Mouse (Mus musculus) kidney, adult 2 months (tissue): ENCODE data around the gene Hoxd3. TPM values are rescaled to one million over a fixed set of nuclear protein-coding genes. Genes with fewer than 3 reads are reported as not detected.

Source experiments
- DNase-seq: peaks from one replicate; pipeline ENCODE4 v3.0.0; 2021
- H3K27ac ChIP-seq: fragments of 200-500 bp; 2 replicates; pipeline ENCODE4 v1.5.1; 2012; ENCODE audit warnings: low read depth, low read length, control low read depth, inconsistent platforms; ENCODE audit not compliant: insufficient read depth
- H3K27me3 ChIP-seq: fragments of 200-500 bp; replicated peaks from 2 replicates; pipeline ENCODE4 v1.6.1; 2012; ENCODE audit warnings: mild to moderate bottlenecking, moderate library complexity, low read length, inconsistent platforms; ENCODE audit not compliant: control insufficient read depth, insufficient read depth
- H3K36me3 ChIP-seq: fragments of 200-500 bp; 2 replicates; pipeline ENCODE4 v1.6.1; 2012; ENCODE audit warnings: mild to moderate bottlenecking, moderate library complexity, low read length, inconsistent platforms; ENCODE audit not compliant: control insufficient read depth, insufficient read depth
- H3K4me1 ChIP-seq: fragments of 200-500 bp; 2 replicates; pipeline ENCODE4 v1.6.1; 2011; ENCODE audit warnings: low read length; ENCODE audit not compliant: control insufficient read depth, insufficient read depth
- H3K4me3 ChIP-seq: fragments of 200-500 bp; 2 replicates; pipeline ENCODE4 v1.5.1; 2011; ENCODE audit warnings: mild to moderate bottlenecking, low read depth, low read length, control low read depth; ENCODE audit not compliant: insufficient read depth
- CTCF ChIP-seq: fragments of 200-500 bp; conservative IDR thresholded peaks from 2 replicates; pipeline ENCODE4 v1.5.1; 2011; ENCODE audit warnings: low read depth, mild to moderate bottlenecking, control low read depth, low read length, moderate library complexity, mixed read lengths; ENCODE audit not compliant: insufficient read depth, insufficient read length
- POLR2A ChIP-seq: fragments of 200-500 bp; IDR thresholded peaks from one replicate; pipeline ENCODE4 v1.6.1; 2011; ENCODE audit warnings: low read depth, low read length, control low read depth
- WGBS: fragments of 180-500 bp; shearing (Covaris S2); methylation state at CpG from one replicate; pipeline ENCODE4 v1.1.7; 2018; 5-methylcytosine and 5-hydroxymethylcytosine counted together
- polyA plus RNA-seq: library from polyadenylated mRNA; depleted of rRNA; stranded (reverse); fragments of >200 nt; gene quantifications from 2 replicates; pipeline ENCODE4 v1.2.3, GENCODE M21; 2012; rRNA removed

Hoxd3 gene
- polyA plus RNA-seq, 1 experiment: 10.7 TPM

GRCm38 (mm10) chr2:74777536-74778275 is 66.0 kb downstream of the Hoxd3 start:
- 79% methylated on average over 13 of the region's 13 CpGs for WGBS

GRCm38 (mm10) chr2:74781386-74781785 is 69.7 kb downstream of the Hoxd3 start:
- DNase-seq: no peak
- Histone ChIP-seq H3K4me1 (no peaks in the 10 kb centered on the region), H3K36me3 (no peaks in the 10 kb centered on the region), H3K4me3 (no peak overlapping the region), H3K27me3 (no peaks in the 10 kb centered on the region), H3K27ac (no peak overlapping the region)
- TF ChIP-seq CTCF (no peak), POLR2A (no peak)
- WGBS: 82% methylated on average over 5 of the region's 5 CpGs

More at GRCm38 (mm10) chr2:74777536-74778275, 66.0 kb downstream of the Hoxd3 start:
- no peak for TF ChIP-seq POLR2A
- TF ChIP-seq CTCF: no peak
- Histone ChIP-seq H3K4me1 (no peaks in the 10 kb centered on the region), H3K27ac (no peak overlapping the region), H3K36me3 (no peaks in the 10 kb centered on the region), H3K27me3 (no peaks in the 10 kb centered on the region), H3K4me3 (no peak overlapping the region)
- no peak for DNase-seq

- no peak overlapping the region for H3K27ac ChIP-seq
- H3K36me3 ChIP-seq: no peaks in the 10 kb centered on the region
- WGBS: 48% methylated on average over 7 of the region's 7 CpGs
- no peaks in the 10 kb centered on the region; the same call in 1 of the 2 replicates for H3K27me3 ChIP-seq
- TF ChIP-seq POLR2A: no peak
- no peak for TF ChIP-seq CTCF
- H3K4me3 ChIP-seq: no peak overlapping the region
- DNase-seq: no peak
- no peaks in the 10 kb centered on the region for H3K4me1 ChIP-seq
These were observed 83.8 kb downstream of the Hoxd3 start for GRCm38 (mm10) chr2:74795531-74795930.

Other genes starting within 250 kb of the Hoxd3 start
- 2.6 and 3.5 TPM in 2 replicates for gene Lnpk, start 132.5 kb upstream of the Hoxd3 start, polyA plus RNA-seq
- gene Evx2, start 52.4 kb upstream of the Hoxd3 start, polyA plus RNA-seq: not detected in 2 replicates
- not detected in 2 replicates for gene Hoxd13, start 43.6 kb upstream of the Hoxd3 start, polyA plus RNA-seq
- gene Hoxd12, start 36.9 kb upstream of the Hoxd3 start, polyA plus RNA-seq: not detected in 2 replicates
- gene Hoxd11, start 32.4 kb upstream of the Hoxd3 start, polyA plus RNA-seq: 2.1 and 2.8 TPM in 2 replicates
- gene Hoxd10, start 20.0 kb upstream of the Hoxd3 start, polyA plus RNA-seq: 7.6 and 7.9 TPM in 2 replicates
- gene Hoxd9, start 14.2 kb upstream of the Hoxd3 start, polyA plus RNA-seq: 23.9 and 26.0 TPM in 2 replicates
- gene Hoxd8, start 7.3 kb upstream of the Hoxd3 start, polyA plus RNA-seq: 45.8 and 46.2 TPM in 2 replicates
- gene Hoxd4, start within 50 bp of the Hoxd3 start, polyA plus RNA-seq: 20.3 and 31.4 TPM in 2 replicates
- gene Gm28230, start 14.8 kb downstream of the Hoxd3 start, polyA plus RNA-seq: 5.5 and 7.8 TPM in 2 replicates
- 0.04 and 0.08 TPM in 2 replicates for gene Hoxd1, start 51.1 kb downstream of the Hoxd3 start, polyA plus RNA-seq
- gene Mtx2, start 113.9 kb downstream of the Hoxd3 start, polyA plus RNA-seq: 66.8 and 68.3 TPM in 2 replicates